Mouse (Mus musculus): ENCODE data around the gene Mmp19. TPM values are rescaled to one million over a fixed set of nuclear protein-coding genes. Genes with fewer than 3 reads are reported as not detected.

Gene Mmp19
- total and polyA plus RNA-seq, 3 experiments, result 0.08 to 0.36 TPM; not detected in 1

DNA sequence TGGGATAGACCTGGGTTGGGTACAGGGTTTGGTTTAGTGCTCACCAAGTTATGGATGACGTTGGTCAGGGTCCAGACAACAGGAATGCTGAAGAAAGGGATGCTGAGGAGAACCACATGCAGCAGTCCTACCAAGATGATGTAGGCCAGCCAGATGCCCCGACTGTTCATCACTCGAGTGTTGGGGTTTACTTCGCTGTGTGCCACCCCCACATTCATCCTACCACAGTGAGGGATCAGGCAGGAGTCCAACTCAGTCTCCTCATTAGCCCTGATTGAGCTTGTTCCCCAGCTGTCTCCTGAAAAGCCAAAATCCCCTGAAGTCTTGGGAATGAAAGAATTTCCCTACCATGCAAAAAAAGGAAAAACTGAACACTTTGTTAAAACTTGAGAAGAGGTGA, 29.5 kb downstream of the Mmp19 start:
- Histone ChIP-seq H3K4me3 (ENCODE audit: control insufficient read depth in 1 of 2, insufficient read depth in 1 of 2, low read depth in 2 of 2, low read length in 2 of 2) (no peak overlapping the region; a peak in 1 of 4 replicates), H3K36me3 (ENCODE audit: control insufficient read depth in 1 of 2, insufficient read depth in 2 of 2, low read length in 2 of 2) (peaks cover 20 to 23% of the 10 kb centered on the region in 2 experiments), H3K9me3 (replicated peaks; ENCODE audit: insufficient read depth, low read length) (no peaks in the 10 kb centered on the region), H3K4me1 (ENCODE audit: control insufficient read depth in 1 of 2, insufficient read depth in 2 of 2, low read length in 2 of 2) (peaks cover 5 to 8% of the 10 kb centered on the region in 2 experiments; a peak in 3 of 4 replicates), H3K9ac (ENCODE audit: control insufficient read depth, low read depth, low read length, poor library complexity, severe bottlenecking) (no peak overlapping the region), H3K27me3 (ENCODE audit: control insufficient read depth in 1 of 2, insufficient read depth in 2 of 2, low read length in 2 of 2) (no peaks in the 10 kb centered on the region), H3K79me2 (ENCODE audit: control insufficient read depth, insufficient read depth, low read length, poor library complexity) (peaks cover 38% of the 10 kb centered on the region), H3K27ac (ENCODE audit: control insufficient read depth, low read depth, low read length) (no peak overlapping the region)
- no peak for DNase-seq (ENCODE audit: low read depth, low spot score)
- TF ChIP-seq TCF12 (IDR thresholded peaks at IDR 0.05; ENCODE audit: low read depth, low read length) (no peak), JUND (IDR thresholded peaks at IDR 0.05; ENCODE audit: low read depth, low read length) (no peak), ELF1 (IDR thresholded peaks at IDR 0.05; ENCODE audit: low read depth, low read length) (no peak), GABPA (IDR thresholded peaks at IDR 0.05; ENCODE audit: low read depth, low read length) (no peak), TAL1 (IDR thresholded peaks at IDR 0.05; ENCODE audit: low read length) (no peak), BHLHE40 (IDR thresholded peaks at IDR 0.05; ENCODE audit: borderline replicate concordance, low read depth, low read length) (no peak), SIN3A (IDR thresholded peaks at IDR 0.05; ENCODE audit: low read length) (no peak), ZKSCAN1 (IDR thresholded peaks at IDR 0.05; ENCODE audit: low read depth, low read length) (no peak), MYC (IDR thresholded peaks at IDR 0.05; ENCODE audit: low read depth, low read length) (no peak), NRF1 (IDR thresholded peaks at IDR 0.05; ENCODE audit: insufficient read depth, low read depth, low read length, poor library complexity, severe bottlenecking) (no peak), USF2 (IDR thresholded peaks at IDR 0.05; ENCODE audit: borderline replicate concordance in 1 of 2, insufficient read depth in 1 of 2, low read depth in 1 of 2, low read length in 2 of 2) (no peak), MYB (IDR thresholded peaks at IDR 0.05; ENCODE audit: low read depth, low read length) (no peak)

DNA sequence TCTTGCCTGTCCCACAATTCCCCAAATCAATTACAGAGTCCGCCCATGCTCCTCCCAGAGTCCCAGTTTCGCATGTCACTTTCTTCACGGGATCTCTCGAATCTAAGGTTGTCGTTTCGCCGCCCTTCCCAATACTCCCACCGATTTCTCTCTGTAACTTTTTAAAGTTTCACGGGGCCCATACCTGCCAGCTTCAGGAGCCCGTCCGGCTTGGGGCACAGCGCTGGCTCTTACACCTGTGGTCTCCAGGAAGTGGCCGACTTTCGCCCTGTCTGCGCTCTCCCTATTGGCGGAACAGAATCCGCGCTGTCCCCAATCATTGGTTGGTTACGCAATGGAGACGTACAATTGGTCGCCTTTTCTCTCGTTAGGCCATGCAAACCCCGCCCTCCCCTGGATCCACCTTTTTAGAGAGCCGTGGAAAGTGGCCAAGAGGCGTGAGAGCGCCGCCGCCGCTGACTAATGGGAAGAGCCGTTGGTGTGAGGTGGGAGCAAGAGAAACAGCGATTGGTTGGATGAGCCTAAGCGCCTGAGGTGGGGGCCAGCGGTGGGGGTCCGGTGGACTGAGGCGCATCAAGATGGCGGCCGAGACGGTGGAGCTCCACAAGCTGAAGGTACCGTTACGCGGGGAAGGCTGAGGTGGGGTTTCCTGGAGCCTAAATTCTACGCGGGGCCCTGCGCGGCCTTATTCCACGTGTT, 30.8 kb downstream of the Mmp19 start, which contains the start of gene Ormdl2:
Gene Ormdl2 (minus strand): TSS at position 288 of the 699 bp plus-strand sequence.
- Histone ChIP-seq H3K9ac (ENCODE audit: control insufficient read depth, low read depth, low read length, poor library complexity, severe bottlenecking) (peak within 1 kb of the TSS; percentile 98), H3K9me3 (replicated peaks; ENCODE audit: insufficient read depth, low read length) (no peaks in the 10 kb centered on the region), H3K36me3 (ENCODE audit: control insufficient read depth in 1 of 2, insufficient read depth in 2 of 2, low read length in 2 of 2) (peaks cover 23 to 26% of the 10 kb centered on the region in 2 experiments), H3K27ac (ENCODE audit: control insufficient read depth, low read depth, low read length) (peak within 1 kb of the TSS; percentile 71), H3K4me3 (ENCODE audit: control insufficient read depth in 1 of 2, insufficient read depth in 1 of 2, low read depth in 2 of 2, low read length in 2 of 2) (peak within 1 kb of the TSS; percentile 90 to 100), H3K27me3 (ENCODE audit: control insufficient read depth in 1 of 2, insufficient read depth in 2 of 2, low read length in 2 of 2) (no peaks in the 10 kb centered on the region), H3K4me1 (ENCODE audit: control insufficient read depth in 1 of 2, insufficient read depth in 2 of 2, low read length in 2 of 2) (peaks cover 5 to 8% of the 10 kb centered on the region in 2 experiments; a peak in 3 of 4 replicates), H3K79me2 (ENCODE audit: control insufficient read depth, insufficient read depth, low read length, poor library complexity) (peaks cover 46% of the 10 kb centered on the region)
- peak; percentile 100 for DNase-seq (ENCODE audit: low read depth, low spot score)
- TF ChIP-seq MAZ (IDR thresholded peaks at IDR 0.05; ENCODE audit: low read depth, low read length) (peak; percentile 100), MXI1 (IDR thresholded peaks at IDR 0.05; ENCODE audit: low read depth, low read length) (peak; percentile 83), ZNF384 (IDR thresholded peaks at IDR 0.05; ENCODE audit: low read depth, low read length) (no peak), TCF12 (IDR thresholded peaks at IDR 0.05; ENCODE audit: low read depth, low read length) (peak; percentile 22; the same call in 1 of the 2 replicates), ETS1 (IDR thresholded peaks at IDR 0.05; ENCODE audit: low read depth, low read length) (no peak; the same call in 1 of the 2 replicates), POLR2AphosphoS2 (IDR thresholded peaks at IDR 0.05; ENCODE audit: low read length) (peak; percentile 92), USF1 (IDR thresholded peaks at IDR 0.05; ENCODE audit: low read depth, low read length) (0 out of 2 replicates have a peak, but pooled peaks have one; percentile 20), EP300 (IDR thresholded peaks at IDR 0.05; ENCODE audit: low read depth in 1 of 2, low read length in 2 of 2) (no peak; a peak in 1 of 4 replicates), SIN3A (IDR thresholded peaks at IDR 0.05; ENCODE audit: low read length) (peak; percentile 95), NRF1 (IDR thresholded peaks at IDR 0.05; ENCODE audit: insufficient read depth, low read depth, low read length, poor library complexity, severe bottlenecking) (0 out of 2 replicates have a peak, but pooled peaks have one; percentile 6), MAFK (IDR thresholded peaks at IDR 0.05; ENCODE audit: borderline replicate concordance, low read depth, low read length) (no peak), HCFC1 (IDR thresholded peaks at IDR 0.05; ENCODE audit: low read depth, low read length) (peak; percentile 86), NELFE (IDR thresholded peaks at IDR 0.05; ENCODE audit: low read depth, low read length) (peak; percentile 76), CHD2 (IDR thresholded peaks at IDR 0.05; ENCODE audit: low read length) (peak; percentile 76), ELF1 (IDR thresholded peaks at IDR 0.05; ENCODE audit: low read depth, low read length) (peak; percentile 95), MYC (IDR thresholded peaks at IDR 0.05; ENCODE audit: low read depth, low read length) (0 out of 2 replicates have a peak, but pooled peaks have one; percentile 18), KAT2A (conservative IDR thresholded peaks at IDR 0.05; ENCODE audit: low read depth, low read length) (peak; percentile 13; the same call in 1 of the 2 replicates), POLR2A (IDR thresholded peaks at IDR 0.05; ENCODE audit: control insufficient read depth in 1 of 2, insufficient read depth in 1 of 2, low read depth in 1 of 2, low read length in 2 of 2, poor library complexity in 1 of 2) (peak; percentile 70 to 86), TAL1 (IDR thresholded peaks at IDR 0.05; ENCODE audit: low read length) (no peak), JUND (IDR thresholded peaks at IDR 0.05; ENCODE audit: low read depth, low read length) (no peak), TBP (IDR thresholded peaks at IDR 0.05; ENCODE audit: low read depth, low read length) (peak; percentile 77; the same call in 1 of the 2 replicates), ZKSCAN1 (IDR thresholded peaks at IDR 0.05; ENCODE audit: low read depth, low read length) (no peak), ZMIZ1 (IDR thresholded peaks at IDR 0.05; ENCODE audit: low read depth, low read length) (peak; percentile 94)

All from MEL (cell line).